Mouse (Mus musculus) testis, adult 2 months (tissue): Measurements from ENCODE around the gene Rmi2. TPM values are rescaled to one million over a fixed set of nuclear protein-coding genes. Genes with fewer than 3 reads are reported as not detected.

Experiments used
- H3K27ac ChIP-seq: fragments of 200-500 bp; 2 replicates; pipeline ENCODE4 v1.5.1; 2012; ENCODE audit warnings: low read depth, low read length; ENCODE audit not compliant: control insufficient read depth, insufficient read depth
- H3K27me3 ChIP-seq: fragments of 200-500 bp; 2 replicates; pipeline ENCODE4 v1.6.1; 2012; ENCODE audit warnings: mild to moderate bottlenecking, low read length, moderate library complexity; ENCODE audit not compliant: control insufficient read depth, insufficient read depth
- H3K36me3 ChIP-seq: fragments of 200-500 bp; 2 replicates; pipeline ENCODE4 v1.6.1; 2012; ENCODE audit warnings: mild to moderate bottlenecking, low read length; ENCODE audit not compliant: control insufficient read depth, insufficient read depth
- H3K4me1 ChIP-seq: fragments of 200-500 bp; 2 replicates; pipeline ENCODE4 v1.6.1; 2012; ENCODE audit warnings: low read length; ENCODE audit not compliant: control insufficient read depth, insufficient read depth
- H3K4me3 ChIP-seq: fragments of 200-500 bp; 2 replicates; pipeline ENCODE4 v1.5.1; 2012; ENCODE audit warnings: low read depth, mild to moderate bottlenecking, low read length, moderate library complexity, mixed read lengths; ENCODE audit not compliant: control insufficient read depth
- CTCF ChIP-seq: fragments of 200-500 bp; IDR thresholded peaks from 2 replicates; pipeline ENCODE4 v1.5.1; 2012; ENCODE audit warnings: low read depth, mild to moderate bottlenecking, inconsistent platforms, low read length, moderate library complexity; ENCODE audit not compliant: control insufficient read depth, insufficient read depth, insufficient replicate concordance
- POLR2A ChIP-seq: fragments of 200-500 bp; IDR thresholded peaks from 2 replicates; pipeline ENCODE4 v1.6.1; 2012; ENCODE audit warnings: low read depth, mild to moderate bottlenecking, inconsistent platforms, low read length, moderate library complexity; ENCODE audit not compliant: control insufficient read depth
- polyA plus RNA-seq: library from polyadenylated mRNA; depleted of rRNA; stranded (reverse); fragments of >200 nt; gene quantifications from 2 replicates; pipeline ENCODE4 v1.2.3, GENCODE M21; 2012

Rmi2 gene
- polyA plus RNA-seq, 1 experiment = 1.7 TPM

GRCm38 (mm10) chr16:10872825-10873360 is 38.0 kb downstream of the Rmi2 start:
- Histone ChIP-seq H3K27me3 (no peaks in the 10 kb centered on the region), H3K4me3 (no peak overlapping the region), H3K4me1 (no peaks in the 10 kb centered on the region), H3K27ac (no peak overlapping the region), H3K36me3 (no peaks in the 10 kb centered on the region)
- TF ChIP-seq POLR2A (no peak), CTCF (no peak)

- no peak overlapping the region for H3K4me3 ChIP-seq
- H3K36me3 ChIP-seq = no peaks in the 10 kb centered on the region
- TF ChIP-seq POLR2A = no peak
- peak; percentile 95 for TF ChIP-seq CTCF
- no peak overlapping the region for H3K27ac ChIP-seq
- no peaks in the 10 kb centered on the region for H3K27me3 ChIP-seq
- no peaks in the 10 kb centered on the region for H3K4me1 ChIP-seq
Measured at GRCm38 (mm10) chr16:10873654-10874053, 38.8 kb downstream of the Rmi2 start.

GRCm38 (mm10) chr16:10878227-10878626 is 43.4 kb downstream of the Rmi2 start:
- Histone ChIP-seq H3K36me3 (no peaks in the 10 kb centered on the region), H3K27me3 (no peaks in the 10 kb centered on the region), H3K4me1 (no peaks in the 10 kb centered on the region), H3K4me3 (no peak overlapping the region), H3K27ac (no peak overlapping the region)
- TF ChIP-seq POLR2A = no peak
- TF ChIP-seq CTCF = no peak

GRCm38 (mm10) chr16:10879467-10879866 is 44.6 kb downstream of the Rmi2 start:
- H3K27ac ChIP-seq = no peak overlapping the region
- H3K36me3 ChIP-seq = no peaks in the 10 kb centered on the region
- no peak for TF ChIP-seq POLR2A
- TF ChIP-seq CTCF = peak; percentile 83; the same call in 1 of the 2 replicates
- H3K27me3 ChIP-seq = no peaks in the 10 kb centered on the region
- H3K4me3 ChIP-seq = no peak overlapping the region
- H3K4me1 ChIP-seq = no peaks in the 10 kb centered on the region

GRCm38 (mm10) chr16:10881231-10881962 is 46.5 kb downstream of the Rmi2 start:
- H3K4me3 ChIP-seq = no peak overlapping the region
- no peaks in the 10 kb centered on the region for H3K36me3 ChIP-seq
- TF ChIP-seq CTCF (no peak), POLR2A (no peak)
- no peaks in the 10 kb centered on the region for H3K27me3 ChIP-seq
- H3K27ac ChIP-seq = no peak overlapping the region
- no peaks in the 10 kb centered on the region for H3K4me1 ChIP-seq

- no peak overlapping the region for H3K27ac ChIP-seq
- no peak overlapping the region for H3K4me3 ChIP-seq
- no peaks in the 10 kb centered on the region for H3K4me1 ChIP-seq
- TF ChIP-seq CTCF = no peak
- TF ChIP-seq POLR2A = no peak
- H3K27me3 ChIP-seq = no peaks in the 10 kb centered on the region
- H3K36me3 ChIP-seq = no peaks in the 10 kb centered on the region
Measured at GRCm38 (mm10) chr16:10887436-10887835, 52.6 kb downstream of the Rmi2 start.

- no peaks in the 10 kb centered on the region for H3K27me3 ChIP-seq
- no peak overlapping the region for H3K4me3 ChIP-seq
- no peak overlapping the region for H3K27ac ChIP-seq
- peak; percentile 21; the same call in 1 of the 2 replicates for TF ChIP-seq CTCF
- TF ChIP-seq POLR2A = no peak
- H3K36me3 ChIP-seq = no peaks in the 10 kb centered on the region
- no peaks in the 10 kb centered on the region for H3K4me1 ChIP-seq
Measured at GRCm38 (mm10) chr16:10890363-10890762, 55.5 kb downstream of the Rmi2 start.

- no peaks in the 10 kb centered on the region for H3K36me3 ChIP-seq
- no peak overlapping the region for H3K4me3 ChIP-seq
- H3K27ac ChIP-seq = no peak overlapping the region
- H3K4me1 ChIP-seq = no peaks in the 10 kb centered on the region
- H3K27me3 ChIP-seq = no peaks in the 10 kb centered on the region
- TF ChIP-seq POLR2A (no peak), CTCF (no peak)
Measured at GRCm38 (mm10) chr16:10893161-10893560, 58.3 kb downstream of the Rmi2 start.
